Mouse (Mus musculus): ENCODE data around the gene Zfp467. TPM values are rescaled to one million over a fixed set of nuclear protein-coding genes. Genes with fewer than 3 reads are reported as not detected.

Gene Zfp467
- polyA plus RNA-seq, 1 experiment, result 13.4 TPM

DNA sequence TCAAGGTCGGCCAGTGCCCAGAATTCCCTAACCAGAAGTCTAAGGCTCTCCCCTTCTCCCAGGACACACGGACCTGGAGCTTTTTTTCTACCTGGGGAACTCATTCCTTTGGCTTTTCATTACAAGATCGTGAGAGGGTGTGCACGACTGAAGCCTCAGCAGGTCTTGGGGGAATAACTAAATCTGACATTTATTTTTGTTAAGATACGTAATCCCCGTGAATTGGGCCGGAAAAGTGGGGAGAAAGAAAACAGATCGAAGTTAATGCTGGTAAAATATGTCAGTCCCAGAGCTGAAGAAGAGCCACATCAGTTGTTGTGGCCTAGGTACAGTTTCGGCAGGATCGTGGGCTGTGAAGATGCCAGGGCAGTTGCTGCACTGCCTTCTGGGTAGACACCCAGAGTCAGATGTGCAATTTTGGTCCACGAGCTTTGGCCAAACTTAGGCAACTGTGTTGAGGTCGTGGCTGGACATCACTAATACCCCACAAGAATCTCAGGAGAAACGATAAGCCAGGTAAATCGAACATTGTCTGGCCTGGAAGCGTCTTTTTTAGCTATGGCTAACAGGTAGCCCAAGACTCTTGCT is 49.5 kb downstream of the Zfp467 start:
- Histone ChIP-seq H3K9me3 (no peaks in the 10 kb centered on the region), H3K4me3 (replicated peaks) (peak overlapping the region; percentile 91), H3K27me3 (replicated peaks) (peaks cover 27% of the 10 kb centered on the region), H3K36me3 (replicated peaks; ENCODE audit: low read length) (no peaks in the 10 kb centered on the region), H3K4me1 (peaks cover 28% of the 10 kb centered on the region)
- TF ChIP-seq GATA1 (IDR thresholded peaks at IDR 0.05; ENCODE audit: borderline replicate concordance, low read length), result no peak
- no peak for TF ChIP-seq FLI1 (IDR thresholded peaks at IDR 0.05; ENCODE audit: low read length)

DNA sequence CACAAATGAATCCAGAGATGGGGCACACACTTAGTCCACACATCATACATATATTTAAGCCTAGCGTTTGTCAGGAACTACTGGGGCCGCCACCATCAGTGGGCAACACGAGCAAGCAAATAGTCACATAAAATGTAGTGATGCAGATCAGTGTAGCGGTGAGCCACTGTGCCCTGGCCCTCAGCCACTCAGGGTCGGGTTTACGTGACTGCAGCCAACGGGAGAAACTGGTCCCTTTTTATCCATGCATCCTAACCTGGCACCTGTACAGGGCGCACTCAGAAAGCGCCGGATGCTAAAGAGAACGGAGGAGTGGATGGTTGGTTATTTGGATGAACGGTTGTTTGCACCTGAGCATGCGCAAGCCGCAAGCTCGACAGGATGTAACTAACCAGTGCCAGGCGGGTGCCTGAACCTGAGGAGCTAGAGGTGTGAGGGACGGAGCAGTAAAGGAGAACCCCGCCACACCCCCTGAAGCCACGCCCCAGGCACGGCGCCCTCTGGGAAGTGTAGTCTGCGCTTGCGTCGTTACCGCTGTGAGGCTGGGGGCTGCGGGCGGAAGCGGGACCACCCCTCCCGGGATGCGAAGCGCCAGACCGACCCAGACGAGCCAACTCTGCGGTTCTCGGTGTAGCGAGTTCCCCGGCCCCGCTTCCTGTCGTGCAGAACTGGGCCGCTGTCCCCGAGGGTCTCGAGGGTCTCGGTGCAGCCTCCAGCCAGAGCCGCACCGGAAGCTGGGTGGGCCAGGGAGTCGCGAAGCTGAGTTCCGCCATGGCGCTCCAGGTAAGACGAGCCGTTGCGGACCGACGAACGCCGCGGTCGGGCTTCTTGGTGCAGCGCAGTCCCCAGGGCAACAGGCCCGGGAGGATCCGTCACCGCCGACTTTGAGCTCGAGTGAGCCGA is 50.3 kb downstream of the Zfp467 start, which contains the start of gene Krba1:
Gene Krba1, plus strand, starts transcription at position 482 of the 903 bp plus-strand sequence.
- H3K27me3 ChIP-seq (replicated peaks), result peaks cover 24% of the 10 kb centered on the region
- no peaks in the 10 kb centered on the region for H3K36me3 ChIP-seq (replicated peaks; ENCODE audit: low read length)
- H3K4me1 ChIP-seq, result peaks cover 28% of the 10 kb centered on the region
- TF ChIP-seq FLI1 (IDR thresholded peaks at IDR 0.05; ENCODE audit: low read length), result no peak
- no peak for TF ChIP-seq GATA1 (IDR thresholded peaks at IDR 0.05; ENCODE audit: borderline replicate concordance, low read length)
- H3K9me3 ChIP-seq, result no peaks in the 10 kb centered on the region
- peak within 1 kb of the TSS; percentile 91 for H3K4me3 ChIP-seq (replicated peaks)

DNA sequence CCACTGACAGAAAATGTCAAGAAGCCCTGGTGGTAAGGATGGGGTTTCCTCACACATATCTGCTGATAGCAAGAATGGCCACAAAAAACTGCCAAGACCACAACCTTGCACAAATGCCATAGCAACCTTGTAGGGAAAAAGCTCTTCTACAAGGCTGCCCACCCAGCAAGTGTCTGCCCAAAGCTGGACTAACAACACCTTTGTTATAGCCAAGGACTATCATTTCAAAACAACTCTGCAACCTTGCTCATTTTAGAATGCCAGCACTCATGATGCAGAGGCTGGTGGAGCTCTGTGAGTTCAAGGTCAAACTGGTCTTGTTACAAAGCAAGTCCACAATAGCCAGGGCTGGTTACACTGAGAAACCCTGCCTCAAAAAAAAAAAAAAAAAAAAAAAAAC is 51.8 kb downstream of the Zfp467 start:
- Histone ChIP-seq H3K4me1 (peaks cover 31% of the 10 kb centered on the region), H3K9me3 (no peaks in the 10 kb centered on the region), H3K36me3 (replicated peaks; ENCODE audit: low read length) (no peaks in the 10 kb centered on the region), H3K27me3 (replicated peaks) (peaks cover 22% of the 10 kb centered on the region), H3K4me3 (replicated peaks) (no peak overlapping the region)
- no peak for TF ChIP-seq GATA1 (IDR thresholded peaks at IDR 0.05; ENCODE audit: borderline replicate concordance, low read length)

DNA sequence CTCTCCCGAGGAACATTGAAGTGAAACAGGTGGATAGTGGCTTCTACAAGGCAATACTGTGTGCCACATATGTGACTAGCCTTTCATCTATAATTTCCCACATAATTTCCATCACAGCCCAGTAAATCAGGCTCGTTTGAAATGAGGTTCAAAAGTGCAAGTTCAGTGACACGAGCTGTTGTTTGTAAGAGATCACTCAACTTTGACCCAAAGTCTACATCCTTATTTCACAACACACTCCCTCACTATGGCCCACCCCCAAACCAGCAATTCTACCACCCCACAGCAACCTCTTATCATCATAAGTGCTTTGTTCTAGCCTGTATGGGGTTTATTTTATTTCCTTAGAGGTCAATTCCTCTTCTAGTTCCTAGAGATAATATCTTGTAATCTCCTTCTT is 57.4 kb downstream of the Zfp467 start:
- TF ChIP-seq GATA1 (IDR thresholded peaks at IDR 0.05; ENCODE audit: borderline replicate concordance, low read length) (no peak), FLI1 (IDR thresholded peaks at IDR 0.05; ENCODE audit: low read length) (no peak)
- Histone ChIP-seq H3K4me1 (peaks cover 3% of the 10 kb centered on the region; the same call in 1 of the 2 replicates), H3K4me3 (replicated peaks) (no peak overlapping the region), H3K9me3 (peaks cover 5% of the 10 kb centered on the region; the same call in 1 of the 2 replicates), H3K36me3 (replicated peaks; ENCODE audit: low read length) (no peaks in the 10 kb centered on the region), H3K27me3 (replicated peaks) (peaks cover 3% of the 10 kb centered on the region)

Other genes with a start within 250 kb of the Zfp467 start
- gene Krba1, start 50.2 kb downstream of the Zfp467 start, polyA plus RNA-seq (2012; ENCODE audit: insufficient read depth, low replicate concordance), result 0.88 and 1.0 TPM in 2 replicates
- not detected in 2 replicates for gene Sspo, start 2.4 kb upstream of the Zfp467 start, polyA plus RNA-seq (2012; ENCODE audit: insufficient read depth, low replicate concordance)
- gene Atp6v0e2, start 91.8 kb upstream of the Zfp467 start, polyA plus RNA-seq (2012; ENCODE audit: insufficient read depth, low replicate concordance), result 2.1 TPM in 1 of 2 replicates, not detected in the other
- 9.9 and 12.4 TPM in 2 replicates for gene Lrrc61, start 109.0 kb upstream of the Zfp467 start, polyA plus RNA-seq (2012; ENCODE audit: insufficient read depth, low replicate concordance)
- not detected in 2 replicates for gene Rarres2, start 127.0 kb upstream of the Zfp467 start, polyA plus RNA-seq (2012; ENCODE audit: insufficient read depth, low replicate concordance)
- gene Gm45021, start 143.8 kb upstream of the Zfp467 start, polyA plus RNA-seq (2012; ENCODE audit: insufficient read depth, low replicate concordance), result not detected in 2 replicates
- gene Repin1, start 148.1 kb upstream of the Zfp467 start, polyA plus RNA-seq (2012; ENCODE audit: insufficient read depth, low replicate concordance), result 72.0 and 191 TPM in 2 replicates
- not detected in 2 replicates for gene Gm44965, start 148.1 kb upstream of the Zfp467 start, polyA plus RNA-seq (2012; ENCODE audit: insufficient read depth, low replicate concordance)
- 4.2 and 5.8 TPM in 2 replicates for gene Zfp775, start 156.2 kb upstream of the Zfp467 start, polyA plus RNA-seq (2012; ENCODE audit: insufficient read depth, low replicate concordance)
- gene AI854703, start 180.9 kb upstream of the Zfp467 start, polyA plus RNA-seq (2012; ENCODE audit: insufficient read depth, low replicate concordance), result 2.0 and 7.4 TPM in 2 replicates
- gene Gimap8, start 201.4 kb upstream of the Zfp467 start, polyA plus RNA-seq (2012; ENCODE audit: insufficient read depth, low replicate concordance), result 0.31 TPM in 1 of 2 replicates, not detected in the other
- 2.5 TPM in 1 of 2 replicates, not detected in the other for gene Gimap9, start 230.3 kb upstream of the Zfp467 start, polyA plus RNA-seq (2012; ENCODE audit: insufficient read depth, low replicate concordance)
- gene Gimap4, start 238.7 kb upstream of the Zfp467 start, polyA plus RNA-seq (2012; ENCODE audit: insufficient read depth, low replicate concordance), result 0.32 TPM in 1 of 2 replicates, not detected in the other

Data from megakaryocyte, embryonic 14.5 days (primary cell).